Mouse (Mus musculus): Measurements from ENCODE around the gene Utrn. TPM values are rescaled to one million over a fixed set of nuclear protein-coding genes. Genes with fewer than 3 reads are reported as not detected.

Utrn gene
- 100 to 1,000 TPM in 1 of 2 experiments, 10 to 100 TPM in 1; 91.1 to 101 TPM for total RNA-seq (2021)
- long read RNA-seq, experiment 1, partial matches to known transcripts = 0 of 2 reads
- long read RNA-seq, experiment 1, other reads (novel, unspliced or antisense) = 1 of 2 reads
- long read RNA-seq, experiment 2, partial matches to known transcripts = 8 of 19 reads
- long read RNA-seq, experiment 2, other reads (novel, unspliced or antisense) = 10 of 19 reads

GRCm38 (mm10) chr10:12869029-12869671 lies at the start of gene Utrn:
TSS of gene Utrn (minus strand) at chr10:12869365.
- peak; percentile 74 to 82 for DNase-seq (ENCODE audit: low spot score in 2 of 2)

GRCm38 (mm10) chr10:12917626-12918025 lies 48.5 kb upstream of the Utrn start:
- DNase-seq (ENCODE audit: low spot score in 2 of 2) = no peak

GRCm38 (mm10) chr10:12916376-12916775 lies 47.2 kb upstream of the Utrn start:
- DNase-seq (ENCODE audit: low spot score in 2 of 2) = no peak

GRCm38 (mm10) chr10:12915826-12916225 lies 46.7 kb upstream of the Utrn start:
- no peak for DNase-seq (ENCODE audit: low spot score in 2 of 2)

- no peak for DNase-seq (ENCODE audit: low spot score in 2 of 2)
Observed at GRCm38 (mm10) chr10:12914203-12914602, 45.0 kb upstream of the Utrn start.

GRCm38 (mm10) chr10:12911981-12912530 lies 42.9 kb upstream of the Utrn start:
- no peak for DNase-seq (ENCODE audit: low spot score in 2 of 2)

GRCm38 (mm10) chr10:12911451-12911850 lies 42.3 kb upstream of the Utrn start:
- no peak for DNase-seq (ENCODE audit: low spot score in 2 of 2)

GRCm38 (mm10) chr10:12909891-12910290 lies 40.7 kb upstream of the Utrn start:
- no peak for DNase-seq (ENCODE audit: low spot score in 2 of 2)

- no peak for DNase-seq (ENCODE audit: low spot score in 2 of 2)
Observed at GRCm38 (mm10) chr10:12909179-12909578, 40.0 kb upstream of the Utrn start.

- DNase-seq (ENCODE audit: low spot score in 2 of 2) = no peak
Observed at GRCm38 (mm10) chr10:12904140-12904528, 35.0 kb upstream of the Utrn start.

- no peak for DNase-seq (ENCODE audit: low spot score in 2 of 2)
Observed at GRCm38 (mm10) chr10:12903440-12904139, 34.4 kb upstream of the Utrn start.

GRCm38 (mm10) chr10:12899901-12900300 lies 30.7 kb upstream of the Utrn start:
- no peak for DNase-seq (ENCODE audit: low spot score in 2 of 2)

- no peak for DNase-seq (ENCODE audit: low spot score in 2 of 2)
Observed at GRCm38 (mm10) chr10:12893339-12893738, 24.2 kb upstream of the Utrn start.

GRCm38 (mm10) chr10:12888373-12888772 lies 19.2 kb upstream of the Utrn start:
- no peak for DNase-seq (ENCODE audit: low spot score in 2 of 2)

- DNase-seq (ENCODE audit: low spot score in 2 of 2) = no peak
Observed at GRCm38 (mm10) chr10:12887792-12888191, 18.6 kb upstream of the Utrn start.

- no peak for DNase-seq (ENCODE audit: low spot score in 2 of 2)
Observed at GRCm38 (mm10) chr10:12884308-12884948, 15.3 kb upstream of the Utrn start.

GRCm38 (mm10) chr10:12881911-12882310 lies 12.7 kb upstream of the Utrn start:
- no peak for DNase-seq (ENCODE audit: low spot score in 2 of 2)

GRCm38 (mm10) chr10:12879313-12879695 lies 10.1 kb upstream of the Utrn start:
- no peak for DNase-seq (ENCODE audit: low spot score in 2 of 2)

GRCm38 (mm10) chr10:12878661-12879312 lies 9.6 kb upstream of the Utrn start:
- DNase-seq (ENCODE audit: low spot score in 2 of 2) = no peak

GRCm38 (mm10) chr10:12876426-12876825 lies 7.3 kb upstream of the Utrn start:
- DNase-seq (ENCODE audit: low spot score in 2 of 2) = no peak

- DNase-seq (ENCODE audit: low spot score in 2 of 2) = no peak
Observed at GRCm38 (mm10) chr10:12875410-12875809, 6.2 kb upstream of the Utrn start.

Measured in adrenal gland, postnatal 4 days (tissue).